Mouse (Mus musculus): ENCODE results near the gene Ifna6. TPM values are rescaled to one million over a fixed set of nuclear protein-coding genes. Genes with fewer than 3 reads are reported as not detected.
"Not testable (repeated sequence)": the region's sequence is repeated elsewhere in the genome, so short reads cannot be mapped to it uniquely, and the experiment has no call there.

Ifna6 gene
- polyA plus RNA-seq, 1 experiment from 2014 or later: not detected

GRCm38 (mm10) chr4:88805761-88806160 lies 21.5 kb upstream of the Ifna6 start:
- 0% methylated on average over 17 of the region's 34 CpGs for WGBS
- not testable (repeated sequence) for H3K27me3 ChIP-seq (ENCODE audit: insufficient read depth, poor library complexity, severe bottlenecking)

GRCm38 (mm10) chr4:88815928-88816327 lies 11.3 kb upstream of the Ifna6 start, which contains the start of gene Ifna7:
Gene Ifna7, plus strand, starts transcription at chr4:88816228.
- WGBS: 58% methylated on average over 3 of the region's 3 CpGs
- Histone ChIP-seq H3K36me3 (no peaks in the 10 kb centered on the region), H3K4me1 (no peaks in the 10 kb centered on the region), H3K9me3 (no peaks in the 10 kb centered on the region), H3K27me3 (ENCODE audit: insufficient read depth, poor library complexity, severe bottlenecking) (no peaks in the 10 kb centered on the region), H3K4me3 (no peak within 1 kb of the TSS), H3K27ac (no peak within 1 kb of the TSS)
- no peak for DNase-seq (ENCODE audit: low spot score)

More at GRCm38 (mm10) chr4:88805761-88806160, 21.5 kb upstream of the Ifna6 start:
- not testable (repeated sequence) for H3K9me3 ChIP-seq; H3K36me3 ChIP-seq; DNase-seq (ENCODE audit: low spot score); H3K4me1 ChIP-seq; H3K27ac ChIP-seq
- H3K4me3 ChIP-seq: peak overlapping the region; percentile 33; the same call in 1 of the 2 replicates

- no peaks in the 10 kb centered on the region for H3K9me3 ChIP-seq
- 64% methylated on average over 1 of the region's 1 CpGs for WGBS
- no peak within 1 kb of the TSS for H3K4me3 ChIP-seq
- H3K27me3 ChIP-seq (ENCODE audit: insufficient read depth, poor library complexity, severe bottlenecking): no peaks in the 10 kb centered on the region
- DNase-seq (ENCODE audit: low spot score): no peak
- no peak within 1 kb of the TSS for H3K27ac ChIP-seq
- no peaks in the 10 kb centered on the region for H3K36me3 ChIP-seq
- no peaks in the 10 kb centered on the region for H3K4me1 ChIP-seq
Observed at GRCm38 (mm10) chr4:88819659-88820058, 7.6 kb upstream of the Ifna6 start, which contains the start of gene Ifna11. Gene Ifna11, plus strand, starts transcription at chr4:88819959.

- Histone ChIP-seq H3K27me3 (ENCODE audit: insufficient read depth, poor library complexity, severe bottlenecking) (no peaks in the 10 kb centered on the region), H3K9me3 (no peaks in the 10 kb centered on the region), H3K4me3 (no peak overlapping the region), H3K36me3 (no peaks in the 10 kb centered on the region), H3K27ac (no peak overlapping the region), H3K4me1 (no peaks in the 10 kb centered on the region)
- WGBS: 26% methylated on average over 4 of the region's 4 CpGs
- no peak for DNase-seq (ENCODE audit: low spot score)
Observed at GRCm38 (mm10) chr4:88822995-88823394, 4.2 kb upstream of the Ifna6 start.

GRCm38 (mm10) chr4:88830523-88830922 lies 3.3 kb downstream of the Ifna6 start:
- no peak overlapping the region for H3K4me3 ChIP-seq
- no peaks in the 10 kb centered on the region for H3K9me3 ChIP-seq
- WGBS: 15% methylated on average over 4 of the region's 4 CpGs
- H3K36me3 ChIP-seq: no peaks in the 10 kb centered on the region
- no peaks in the 10 kb centered on the region for H3K4me1 ChIP-seq
- DNase-seq (ENCODE audit: low spot score): no peak
- no peak overlapping the region for H3K27ac ChIP-seq
- no peaks in the 10 kb centered on the region for H3K27me3 ChIP-seq (ENCODE audit: insufficient read depth, poor library complexity, severe bottlenecking)

GRCm38 (mm10) chr4:88835225-88835624 lies 8.0 kb downstream of the Ifna6 start, which contains the start of gene Ifna5:
Gene Ifna5, plus strand, starts transcription at chr4:88835525.
- not testable (repeated sequence) for H3K27ac ChIP-seq; H3K4me1 ChIP-seq; H3K36me3 ChIP-seq; H3K4me3 ChIP-seq; H3K27me3 ChIP-seq (ENCODE audit: insufficient read depth, poor library complexity, severe bottlenecking); H3K9me3 ChIP-seq; DNase-seq (ENCODE audit: low spot score)
- WGBS: 81% methylated on average over 1 of the region's 1 CpGs

GRCm38 (mm10) chr4:88838828-88839227 lies 11.6 kb downstream of the Ifna6 start:
- Histone ChIP-seq H3K4me1 (no peaks in the 10 kb centered on the region), H3K9me3 (no peaks in the 10 kb centered on the region), H3K27me3 (ENCODE audit: insufficient read depth, poor library complexity, severe bottlenecking) (no peaks in the 10 kb centered on the region), H3K4me3 (no peak overlapping the region), H3K27ac (no peak overlapping the region), H3K36me3 (no peaks in the 10 kb centered on the region)
- WGBS: 42% methylated on average over 3 of the region's 3 CpGs
- no peak for DNase-seq (ENCODE audit: low spot score)

- Histone ChIP-seq H3K4me3 (no peak overlapping the region), H3K27me3 (ENCODE audit: insufficient read depth, poor library complexity, severe bottlenecking) (no peaks in the 10 kb centered on the region), H3K27ac (no peak overlapping the region), H3K4me1 (no peaks in the 10 kb centered on the region), H3K36me3 (no peaks in the 10 kb centered on the region), H3K9me3 (no peaks in the 10 kb centered on the region)
- no peak for DNase-seq (ENCODE audit: low spot score)
- 83% methylated on average over 3 of the region's 3 CpGs for WGBS
Observed at GRCm38 (mm10) chr4:88840058-88840457, 12.8 kb downstream of the Ifna6 start.

GRCm38 (mm10) chr4:88841438-88841911 lies 14.3 kb downstream of the Ifna6 start, which contains the start of gene Ifna4:
Gene Ifna4, plus strand, starts transcription at chr4:88841861.
- Histone ChIP-seq H3K4me3 (no peak within 1 kb of the TSS), H3K27ac (no peak within 1 kb of the TSS), H3K9me3 (no peaks in the 10 kb centered on the region), H3K4me1 (no peaks in the 10 kb centered on the region), H3K36me3 (no peaks in the 10 kb centered on the region), H3K27me3 (ENCODE audit: insufficient read depth, poor library complexity, severe bottlenecking) (no peaks in the 10 kb centered on the region)
- DNase-seq (ENCODE audit: low spot score): no peak
- WGBS: 41% methylated on average over 2 of the region's 2 CpGs

GRCm38 (mm10) chr4:88845334-88845733 lies 18.1 kb downstream of the Ifna6 start:
- 41% methylated on average over 2 of the region's 2 CpGs for WGBS
- no peaks in the 10 kb centered on the region for H3K4me1 ChIP-seq
- H3K36me3 ChIP-seq: no peaks in the 10 kb centered on the region
- no peaks in the 10 kb centered on the region for H3K27me3 ChIP-seq (ENCODE audit: insufficient read depth, poor library complexity, severe bottlenecking)
- no peak overlapping the region for H3K27ac ChIP-seq
- H3K9me3 ChIP-seq: no peaks in the 10 kb centered on the region
- no peak overlapping the region for H3K4me3 ChIP-seq
- DNase-seq (ENCODE audit: low spot score): no peak

- Histone ChIP-seq H3K27ac (no peak within 1 kb of the TSS), H3K4me3 (no peak within 1 kb of the TSS), H3K36me3 (no peaks in the 10 kb centered on the region), H3K4me1 (no peaks in the 10 kb centered on the region), H3K27me3 (ENCODE audit: insufficient read depth, poor library complexity, severe bottlenecking) (no peaks in the 10 kb centered on the region), H3K9me3 (no peaks in the 10 kb centered on the region)
- WGBS: 87% methylated on average over 1 of the region's 1 CpGs
- DNase-seq (ENCODE audit: low spot score): no peak
Observed at GRCm38 (mm10) chr4:88849698-88850097, 22.5 kb downstream of the Ifna6 start, which contains the start of gene Ifna1. Gene Ifna1, plus strand, starts transcription at chr4:88850087.

GRCm38 (mm10) chr4:88851026-88851763 lies 24.0 kb downstream of the Ifna6 start:
- no peak overlapping the region for H3K4me3 ChIP-seq
- H3K27me3 ChIP-seq (ENCODE audit: insufficient read depth, poor library complexity, severe bottlenecking): no peaks in the 10 kb centered on the region
- no peaks in the 10 kb centered on the region for H3K9me3 ChIP-seq
- no peak overlapping the region for H3K27ac ChIP-seq
- DNase-seq (ENCODE audit: low spot score): no peak
- H3K36me3 ChIP-seq: no peaks in the 10 kb centered on the region
- 69% methylated on average over 4 of the region's 4 CpGs for WGBS
- H3K4me1 ChIP-seq: no peaks in the 10 kb centered on the region

- no peaks in the 10 kb centered on the region for H3K9me3 ChIP-seq
- no peak overlapping the region for H3K4me3 ChIP-seq
- no peaks in the 10 kb centered on the region for H3K36me3 ChIP-seq
- no peak for DNase-seq (ENCODE audit: low spot score)
- H3K27ac ChIP-seq: no peak overlapping the region
- peaks cover 6% of the 10 kb centered on the region; the same call in 1 of the 2 replicates for H3K4me1 ChIP-seq
- peaks cover 12% of the 10 kb centered on the region for H3K27me3 ChIP-seq (ENCODE audit: insufficient read depth, poor library complexity, severe bottlenecking)
Observed at GRCm38 (mm10) chr4:88859214-88859613, 32.0 kb downstream of the Ifna6 start.
